Mouse (Mus musculus) Patski (cell line): ENCODE measurements at regions not wholly inside any gene's neighbourhood (a gene's known extent, or its start where the extent isn't known, plus 50 kb on each side); places are given as distances from the start of the nearest gene placed in this dataset.

ENCODE experiments used
- ATAC-seq: fragments of 100-300 bp; one replicate; pipeline ENCODE4 v1.8.0; 2021
- CTCF ChIA-PET: fragments of 350-600 bp; sonication (Branson Sonifier 250); formaldehyde crosslinking; loops from one replicate; lab custom pipeline; 2022; ENCODE audit warnings: inconsistent platforms; lab: Charles Lee
- POLR2A ChIA-PET: fragments of 350-600 bp; sonication (Branson Sonifier 250); formaldehyde crosslinking; loops from one replicate; lab custom pipeline; 2022; ENCODE audit warnings: antibody characterized with exemption, inconsistent platforms; lab: Charles Lee
- DNase-seq: peaks from one replicate; pipeline ENCODE4 v3.0.0-alpha.2; 2011; ENCODE audit warnings: low read depth, low spot score
- H3K27me3 ChIP-seq: fragments of 371-371 bp; one replicate; pipeline ENCODE4 v1.5.1; 2021
- CTCF ChIP-seq: fragments of 100-300 bp; IDR thresholded peaks from one replicate; pipeline ENCODE4 v1.5.1; 2021
- in situ Hi-C: fragments of 300-500 bp; cut with MboI; formaldehyde crosslinking; loops from 3 replicates; pipeline ENCODE4 v1.11.1; 2018; ENCODE audit warnings: low pct_unique_long_range_greater_than_20kb, mixed read lengths

DNA sequence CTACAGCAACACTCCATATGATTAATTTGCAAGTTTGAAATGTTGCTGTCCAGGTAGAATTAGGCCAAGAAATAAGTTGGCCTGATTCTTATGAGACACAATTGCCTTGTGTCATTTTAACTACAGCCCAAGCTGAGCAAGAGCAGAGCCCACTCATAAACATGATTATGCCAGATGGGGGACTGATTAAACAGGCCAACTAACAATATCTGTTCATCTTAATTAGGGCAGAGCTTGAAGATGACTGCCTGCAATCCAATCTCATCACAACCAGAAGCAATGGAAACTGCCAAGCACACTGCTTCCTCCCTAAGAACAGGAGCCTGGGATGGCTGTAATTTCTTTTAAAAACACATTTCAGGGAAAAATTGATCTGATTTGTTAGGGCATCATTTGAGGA, 333.1 kb downstream of the Sv2b start:
- ATAC-seq (no peak), DNase-seq (no peak)
- peaks cover 8% of the 10 kb centered on the region for H3K27me3 ChIP-seq
- in situ Hi-C loops, result no loop called here
- no peak for TF ChIP-seq CTCF
- ChIA-PET POLR2A (no interaction called here), CTCF (no interaction called here)

DNA sequence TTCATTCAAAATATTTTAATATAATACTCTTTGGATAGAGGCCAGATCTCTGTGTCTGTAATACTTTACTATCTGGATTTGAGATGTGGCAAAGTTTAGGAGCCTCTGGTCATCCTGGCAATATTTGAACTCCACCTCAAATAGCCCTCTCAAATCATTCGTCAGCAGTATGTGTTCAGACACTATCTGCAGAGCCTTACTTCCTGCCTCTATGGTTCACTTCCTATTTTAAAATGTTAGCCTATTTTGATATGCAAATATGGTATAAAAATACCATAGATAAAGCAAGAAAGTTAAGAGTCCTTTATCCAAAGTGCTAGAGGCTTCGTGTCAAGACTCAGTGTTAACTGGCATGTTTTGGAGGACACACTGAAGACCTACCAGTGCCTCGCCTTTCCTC, 334.6 kb downstream of the Sv2b start:
- DNase-seq (no peak), ATAC-seq (no peak)
- ChIA-PET CTCF (no interaction called here), POLR2A (no interaction called here)
- in situ Hi-C loops, result no loop called here
- H3K27me3 ChIP-seq, result peaks cover 13% of the 10 kb centered on the region
- TF ChIP-seq CTCF, result no peak

DNA sequence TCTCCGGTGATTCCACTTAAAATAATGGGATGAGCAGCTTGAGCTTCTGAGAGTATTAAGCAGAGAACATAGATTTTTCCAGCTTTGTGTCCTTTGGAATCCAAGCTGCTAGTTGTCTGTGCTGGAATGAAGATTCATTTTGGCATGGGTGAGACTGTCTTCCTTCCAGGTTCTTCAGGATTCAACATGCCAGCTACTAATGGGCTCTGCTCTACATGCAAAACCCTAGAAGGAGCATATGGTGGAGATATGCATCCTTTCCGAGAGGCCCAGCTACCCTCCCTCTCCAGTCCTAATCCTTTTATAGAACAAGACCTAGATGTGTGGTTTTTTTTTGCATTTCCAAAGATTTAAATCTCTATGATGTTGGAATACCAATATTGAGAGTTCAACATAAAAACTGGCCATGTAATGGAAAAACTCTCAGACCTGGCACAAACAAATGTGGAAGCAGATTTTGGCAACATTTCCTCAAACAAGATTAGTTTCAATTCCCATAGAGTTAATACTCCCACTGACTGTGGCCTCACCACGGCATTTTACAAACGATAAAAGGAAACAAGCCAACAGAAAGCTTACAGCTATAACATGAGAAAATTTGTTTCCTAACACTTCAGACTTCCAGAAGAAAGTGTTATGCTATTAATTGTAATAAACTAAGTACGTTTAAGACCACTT, 364.5 kb downstream of the Sv2b start:
- POLR2A ChIA-PET, result no interaction called here
- CTCF ChIA-PET, result interaction anchor here (0.6 kb wide), 1 partner anchor 23 kb away, joined by 3 read pairs; no protein-coding TSS in a partner anchor
- in situ Hi-C loops, result no loop called here
- H3K27me3 ChIP-seq, result peaks cover 14% of the 10 kb centered on the region
- no peak for TF ChIP-seq CTCF
- DNase-seq, result no peak
- no peak for ATAC-seq

DNA sequence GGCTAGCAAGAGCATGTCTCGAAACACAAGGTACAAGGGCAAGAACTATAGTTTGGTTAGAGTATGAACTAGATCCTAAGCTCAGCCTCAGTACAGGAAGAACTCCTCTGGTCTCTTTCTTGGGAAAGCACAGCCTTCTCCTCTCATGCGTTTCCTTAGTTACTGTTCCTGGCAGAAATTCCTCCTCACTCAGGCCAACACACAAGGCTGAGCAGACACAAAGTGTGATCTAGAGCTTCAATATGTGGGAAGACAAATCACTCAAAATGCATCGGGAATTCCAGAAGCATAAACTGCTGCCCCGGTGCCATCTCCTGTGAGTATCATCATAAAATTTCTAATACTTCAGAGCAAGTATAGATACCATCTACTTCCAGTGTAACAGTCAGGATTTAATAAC, 366.1 kb downstream of the Sv2b start:
- CTCF ChIA-PET, result no interaction called here
- in situ Hi-C loops, result no loop called here
- POLR2A ChIA-PET, result no interaction called here
- DNase-seq (no peak), ATAC-seq (no peak)
- no peak for TF ChIP-seq CTCF
- peaks cover 18% of the 10 kb centered on the region for H3K27me3 ChIP-seq

DNA sequence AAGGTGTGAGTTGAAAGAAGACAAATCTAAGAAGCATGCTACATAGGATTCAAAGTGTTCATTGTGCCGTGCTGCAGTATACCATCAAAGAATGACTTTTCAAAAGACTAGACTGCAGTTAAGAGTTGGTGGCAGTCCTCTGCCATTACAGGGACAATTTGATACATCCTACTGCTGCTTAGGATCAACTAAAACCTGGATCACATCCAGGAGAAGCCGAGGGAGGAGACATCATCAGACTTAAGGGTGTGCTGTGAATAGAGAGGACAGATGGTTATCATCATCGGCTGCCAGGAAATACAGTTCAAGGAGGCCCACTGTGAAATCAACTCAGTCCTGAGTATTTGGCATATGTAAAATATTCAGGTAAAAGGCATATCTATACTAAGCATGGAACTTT, 366.9 kb downstream of the Sv2b start:
- peaks cover 15% of the 10 kb centered on the region for H3K27me3 ChIP-seq
- TF ChIP-seq CTCF, result no peak
- ATAC-seq, result no peak
- no peak for DNase-seq
- CTCF ChIA-PET, result no interaction called here
- POLR2A ChIA-PET, result no interaction called here
- in situ Hi-C loops, result no loop called here

DNA sequence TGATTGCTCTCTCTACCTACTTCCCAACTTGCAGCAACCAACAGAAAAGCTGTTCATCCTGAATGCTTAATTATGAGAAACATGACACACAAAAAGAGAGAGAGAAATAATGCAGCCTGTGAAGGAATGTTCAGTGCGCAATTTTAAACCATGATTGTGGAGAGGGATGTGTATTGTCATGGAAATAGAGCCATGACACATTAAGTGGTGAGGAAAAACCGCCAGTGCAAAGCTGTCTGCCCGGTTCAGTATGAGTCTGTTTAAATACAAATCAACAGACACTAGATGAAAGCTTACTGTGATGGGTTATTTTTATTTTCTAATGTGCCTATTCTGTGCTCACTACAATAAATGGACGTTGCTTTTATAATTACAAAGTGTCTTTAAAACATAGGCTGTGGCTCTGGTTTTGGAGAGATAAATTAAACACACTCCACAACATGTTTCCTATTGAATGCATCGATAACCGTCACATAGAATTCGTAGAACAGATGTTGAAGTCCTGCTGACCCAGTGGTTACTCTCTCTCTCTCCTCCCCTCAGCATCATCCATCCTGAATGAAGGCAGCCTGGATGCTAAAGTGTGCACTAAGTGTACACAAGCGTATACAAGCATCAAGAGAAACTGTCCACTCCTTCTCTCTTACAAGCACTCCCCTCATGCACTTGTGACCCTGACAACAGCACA, 374.7 kb upstream of the Slco3a1 start:
- in situ Hi-C loops, result no loop called here
- ChIA-PET POLR2A (no interaction called here), CTCF (no interaction called here)
- TF ChIP-seq CTCF, result no peak
- ATAC-seq (no peak), DNase-seq (no peak)
- no peaks in the 10 kb centered on the region for H3K27me3 ChIP-seq

DNA sequence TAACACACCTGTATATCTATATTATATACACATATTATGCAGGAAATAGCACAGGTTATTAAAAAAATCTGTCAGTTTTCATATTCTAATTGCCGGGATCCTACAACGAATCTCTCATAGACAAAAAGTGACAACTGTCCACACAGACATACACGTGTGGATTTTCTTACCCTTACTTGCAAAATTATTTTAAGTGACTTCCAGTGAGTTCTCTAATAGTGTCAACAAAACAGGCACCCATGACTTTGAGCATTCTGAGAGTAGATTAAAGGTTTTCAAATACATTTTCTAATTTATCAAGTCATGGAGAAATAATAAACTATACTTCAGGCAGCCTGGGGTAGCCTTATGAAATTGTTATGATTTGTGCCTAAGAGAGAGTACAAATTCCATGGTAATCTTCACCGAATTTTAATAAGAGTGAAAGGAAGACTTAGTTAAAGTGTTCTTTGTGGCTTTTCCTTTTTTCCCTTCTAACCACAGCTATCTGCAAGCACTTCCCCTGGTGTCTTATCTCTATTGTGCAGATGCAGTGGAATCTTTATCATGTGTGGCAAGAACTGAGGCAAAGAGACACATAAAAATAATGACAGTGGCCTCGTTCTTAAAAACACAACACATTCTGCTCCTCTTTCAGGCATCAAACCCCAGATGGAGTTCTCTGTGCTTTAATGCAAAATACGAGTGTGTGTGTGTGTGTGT, 373.8 kb upstream of the Slco3a1 start:
- no peak for DNase-seq
- ChIA-PET POLR2A (no interaction called here), CTCF (no interaction called here)
- in situ Hi-C loops, result no loop called here
- ATAC-seq, result no peak
- H3K27me3 ChIP-seq, result no peaks in the 10 kb centered on the region
- TF ChIP-seq CTCF, result no peak

DNA sequence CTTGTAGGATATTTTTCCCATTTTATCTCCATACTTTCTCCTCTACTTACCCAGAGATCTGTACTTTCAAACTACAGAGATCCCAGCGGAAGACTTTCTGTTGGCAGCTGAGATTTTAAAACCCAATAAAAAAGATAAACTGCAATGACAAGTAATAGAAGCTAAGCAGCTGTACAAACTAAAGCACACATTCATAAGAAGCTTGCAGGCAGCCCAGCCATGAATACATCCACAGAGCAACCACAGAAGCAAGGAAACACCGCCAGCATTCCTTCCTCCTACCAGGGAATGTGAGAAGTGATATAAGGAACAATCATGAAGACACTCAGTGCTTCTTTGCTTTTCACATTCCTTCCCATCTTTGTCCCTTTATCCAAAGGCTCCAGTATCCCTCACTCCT, 372.1 kb upstream of the Slco3a1 start:
- H3K27me3 ChIP-seq, result no peaks in the 10 kb centered on the region
- ChIA-PET POLR2A (no interaction called here), CTCF (no interaction called here)
- ATAC-seq, result no peak
- no peak for DNase-seq
- in situ Hi-C loops, result no loop called here
- no peak for TF ChIP-seq CTCF

DNA sequence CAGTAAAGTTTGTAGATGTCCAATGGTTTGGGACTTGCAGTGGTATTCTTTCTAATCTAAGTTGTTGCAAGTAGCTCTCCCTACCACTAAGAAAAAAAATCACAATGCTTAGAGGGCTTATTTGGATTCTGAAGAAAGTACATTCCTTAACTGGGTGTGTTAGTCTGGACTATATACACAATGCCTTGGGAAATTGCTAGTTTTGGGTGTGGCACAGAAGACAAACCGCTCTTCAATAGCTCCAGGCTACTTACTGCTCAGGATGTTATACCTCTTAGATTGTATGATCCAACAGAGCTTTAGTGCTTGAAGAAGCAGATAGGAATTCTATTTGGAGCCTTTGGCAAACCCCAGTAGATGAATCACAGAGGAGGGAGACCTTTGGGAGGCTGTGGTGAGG, 369.6 kb upstream of the Slco3a1 start:
- H3K27me3 ChIP-seq, result peaks cover 7% of the 10 kb centered on the region
- ChIA-PET POLR2A (no interaction called here), CTCF (no interaction called here)
- no peak for ATAC-seq
- TF ChIP-seq CTCF, result no peak
- DNase-seq, result no peak
- in situ Hi-C loops, result no loop called here

DNA sequence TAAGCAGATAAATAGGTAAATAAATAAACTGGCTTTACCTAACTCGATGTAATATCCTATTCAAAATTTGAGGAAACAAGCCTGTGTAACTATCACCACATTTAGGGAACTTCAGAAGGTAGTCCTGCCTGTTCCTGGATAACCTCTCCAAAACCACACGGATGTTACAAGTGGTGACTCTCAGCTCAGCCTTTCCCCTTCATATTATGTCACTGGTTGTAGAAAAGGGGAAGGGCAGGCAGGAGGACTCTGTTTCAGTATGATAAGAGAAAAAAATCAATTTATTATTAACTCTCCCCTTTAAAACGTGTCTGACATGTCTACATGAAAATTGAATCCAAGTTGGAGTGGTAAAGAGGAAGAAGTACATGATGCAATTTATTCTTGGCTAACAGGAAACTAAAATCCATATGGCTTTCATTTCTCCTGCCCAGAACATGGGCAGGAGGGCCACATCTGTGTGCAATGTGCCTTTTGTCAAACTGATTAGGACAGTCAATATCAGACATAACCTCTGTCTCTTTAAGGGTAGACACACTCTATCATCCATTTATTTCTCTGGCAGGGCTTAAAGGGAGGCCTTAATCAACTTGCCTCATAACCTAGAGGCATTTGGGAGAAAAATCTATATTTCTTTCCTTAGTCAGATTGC, 353.9 kb upstream of the Slco3a1 start:
- peaks cover 13% of the 10 kb centered on the region for H3K27me3 ChIP-seq
- in situ Hi-C loops, result no loop called here
- ChIA-PET POLR2A (no interaction called here), CTCF (no interaction called here)
- no peak for TF ChIP-seq CTCF
- DNase-seq (no peak), ATAC-seq (no peak)

DNA sequence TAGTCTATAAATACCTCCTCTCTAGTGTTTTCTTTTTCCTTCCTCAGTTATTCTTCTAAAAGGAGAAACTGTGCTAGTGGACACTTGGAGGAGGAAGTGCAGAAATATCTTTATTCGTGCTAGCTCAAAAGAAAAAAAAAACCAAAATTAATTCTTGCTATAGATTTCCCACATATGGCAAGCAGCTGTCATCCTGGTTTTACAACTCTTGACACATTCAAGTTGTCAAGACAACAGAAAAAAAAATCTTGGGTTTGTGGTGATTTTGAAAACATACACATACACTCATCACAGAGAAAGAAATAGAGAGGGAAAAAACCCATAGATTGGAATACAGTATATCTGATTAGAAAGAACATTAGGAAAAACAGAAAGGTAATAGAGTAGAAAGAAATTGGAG, 352.8 kb upstream of the Slco3a1 start:
- no peak for TF ChIP-seq CTCF
- ChIA-PET POLR2A (no interaction called here), CTCF (no interaction called here)
- in situ Hi-C loops, result no loop called here
- ATAC-seq (no peak), DNase-seq (no peak)
- peaks cover 13% of the 10 kb centered on the region for H3K27me3 ChIP-seq
